In the genomic region with DNA sequence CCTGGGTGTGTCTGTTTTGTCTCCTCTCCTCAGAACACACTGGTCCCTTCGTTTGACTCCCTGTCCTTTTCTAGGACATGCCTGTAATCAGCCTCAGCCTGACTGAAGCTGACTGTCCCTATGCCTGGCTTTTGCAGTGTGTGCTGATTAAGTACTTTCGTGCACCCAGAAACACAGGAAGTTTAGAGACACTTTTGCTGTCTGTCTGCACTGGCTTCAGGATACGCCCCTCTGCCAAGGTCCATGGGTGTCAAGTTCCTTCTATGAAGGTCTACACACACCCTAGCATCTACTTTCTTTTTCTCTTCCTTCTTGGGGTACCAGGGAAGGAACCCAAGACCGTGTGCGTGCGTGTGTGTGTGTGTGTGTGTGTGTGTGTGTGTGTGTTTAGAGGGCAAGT, we compare ENCODE assay signal across 14 mouse cellular contexts.
DNase-seq lines count a peak whose midpoint lies in the region; ATAC-seq lines count a peak whose summit lies in the region.
"Had no signal": no experiment of that assay in that cellular context is flagged by ENCODE, and none has a peak within 500 bp of the region (broad histone marks: within the 10 kb centered on the region; RNA-seq: fewer than 3 reads in every experiment).

No protein-coding gene starts in this region.

- WGBS in hindbrain, embryonic 14.5 days, result 80% methylated on average over 6 of the region's 6 CpGs

- peaks cover 82% of the 10 kb centered on the region for H3K4me1 ChIP-seq in megakaryocyte, embryonic 14.5 days
- H3K4me1 ChIP-seq in hindbrain, embryonic 14.5 days (replicated peaks; ENCODE audit: control insufficient read depth, insufficient read depth, low read length), result peaks cover 18% of the 10 kb centered on the region; the same call in 1 of the 2 replicates

- H3K36me3 ChIP-seq in megakaryocyte, embryonic 14.5 days (replicated peaks; ENCODE audit: low read length), result peaks cover 4% of the 10 kb centered on the region
- H3K36me3 ChIP-seq in hindbrain, embryonic 14.5 days (replicated peaks; ENCODE audit: control insufficient read depth, insufficient read depth), result no peaks in the 10 kb centered on the region
- H3K36me3 ChIP-seq: embryonic facial prominence, embryonic 13.5 days; forebrain, embryonic 15.5 days; kidney, embryonic 15.5 days had no signal

- peaks cover 23% of the 10 kb centered on the region for H3K9me3 ChIP-seq in megakaryocyte, embryonic 14.5 days
- no peaks in the 10 kb centered on the region for H3K9me3 ChIP-seq in hindbrain, embryonic 14.5 days (ENCODE audit: control insufficient read depth, low read length)
- H3K9me3 ChIP-seq: embryonic facial prominence, embryonic 13.5 days; forebrain, embryonic 15.5 days; kidney, embryonic 15.5 days had no signal

- H3K4me3 ChIP-seq in megakaryocyte, embryonic 14.5 days (replicated peaks), result peak overlapping the region; percentile 48
- no peak overlapping the region for H3K4me3 ChIP-seq in hindbrain, embryonic 14.5 days (replicated peaks; ENCODE audit: low read length)
- H3K4me3 ChIP-seq: embryonic facial prominence, embryonic 13.5 days; forebrain, embryonic 15.5 days; kidney, embryonic 15.5 days had no signal

- no peak overlapping the region for H3K4me2 ChIP-seq in hindbrain, embryonic 14.5 days (replicated peaks)
- H3K4me2 ChIP-seq: embryonic facial prominence, embryonic 13.5 days; forebrain, embryonic 15.5 days; kidney, embryonic 15.5 days had no signal

- no peaks in the 10 kb centered on the region for H3K27me3 ChIP-seq in megakaryocyte, embryonic 14.5 days (replicated peaks)
- H3K27me3 ChIP-seq in hindbrain, embryonic 14.5 days (ENCODE audit: control insufficient read depth, insufficient read depth, low read length), result no peaks in the 10 kb centered on the region
- H3K27me3 ChIP-seq: embryonic facial prominence, embryonic 13.5 days; forebrain, embryonic 15.5 days; kidney, embryonic 15.5 days had no signal

- no peak for ATAC-seq in hindbrain, embryonic 14.5 days (ENCODE audit: low FRiP score)

- DNase-seq in heart, adult 11 months, result peak; percentile 93
- no peak for DNase-seq in heart, postnatal 10 days
- DNase-seq in A20 (ENCODE audit: low read depth, low spot score), result peak; percentile 18
- DNase-seq in induced T-regulatory cell, adult 2 months (ENCODE audit: low read depth), result peak; percentile 52
- DNase-seq in hindbrain, embryonic 14.5 days (ENCODE audit: low spot score), result no peak
- no peak for DNase-seq in kidney, adult 8-10 months
- no peak for DNase-seq in urinary bladder, postnatal 10 days (ENCODE audit: low spot score)
- DNase-seq: cerebellum, adult 8-10 months; heart, postnatal 4 days; lung, adult 18-20 months had no signal

- intact Hi-C loops in heart, postnatal 10 days (cut with DNase I), result no loop called here

- no peak overlapping the region for H3K9ac ChIP-seq in hindbrain, embryonic 14.5 days
- H3K9ac ChIP-seq: embryonic facial prominence, embryonic 13.5 days; forebrain, embryonic 15.5 days; kidney, embryonic 15.5 days had no signal

- no peak overlapping the region for H3K27ac ChIP-seq in hindbrain, embryonic 14.5 days
- H3K27ac ChIP-seq: embryonic facial prominence, embryonic 13.5 days; forebrain, embryonic 15.5 days; kidney, embryonic 15.5 days had no signal

Comparison
In these comparisons a context has a peak if more than half of its experiments do, and no peak if none do; other contexts are left out.
1. DNase-seq: peak in heart, adult 11 months (single experiment), A20 (single experiment) and induced T-regulatory cell, adult 2 months (single experiment); none in heart, postnatal 10 days (0 of 2), hindbrain, embryonic 14.5 days (single experiment), kidney, adult 8-10 months (0 of 2) and urinary bladder, postnatal 10 days (single experiment).